Mouse (Mus musculus): ENCODE measurements around the gene 1700009N14Rik. TPM values are rescaled to one million over a fixed set of nuclear protein-coding genes. Genes with fewer than 3 reads are reported as not detected.

Gene 1700009N14Rik
- polyA plus RNA-seq (2014; fragmentation: Nextera tagmentation; extraction: Ambion mirVana) = 0.28 and 0.38 TPM in 2 replicates

- ATAC-seq (replicated peaks; ENCODE audit: low FRiP score, low TSS enrichment, low read depth) = no peak
- H3K4me1 ChIP-seq (replicated peaks; ENCODE audit: control insufficient read depth, insufficient read depth, low read length) = no peaks in the 10 kb centered on the region
Measured at GRCm38 (mm10) chr4:39450069-39450468, at the start of gene 1700009N14Rik. 1700009N14Rik (plus strand) TSS chr4:39450295.

GRCm38 (mm10) chr4:39437870-39438367 lies 12.2 kb upstream of the 1700009N14Rik start:
- Histone ChIP-seq H3K4me1 (replicated peaks; ENCODE audit: control insufficient read depth, insufficient read depth, low read length) (no peaks in the 10 kb centered on the region), H3K27ac (ENCODE audit: low read depth) (no peak overlapping the region), H3K36me3 (ENCODE audit: control insufficient read depth, insufficient read depth, low read length) (no peaks in the 10 kb centered on the region), H3K4me3 (ENCODE audit: low read depth, low read length) (no peak overlapping the region), H3K4me2 (ENCODE audit: low read length) (no peak overlapping the region), H3K9ac (ENCODE audit: low read length) (no peak overlapping the region), H3K27me3 (replicated peaks; ENCODE audit: control insufficient read depth, insufficient read depth, low read length) (no peaks in the 10 kb centered on the region), H3K9me3 (ENCODE audit: control insufficient read depth, low read length) (no peaks in the 10 kb centered on the region)
- no peak for DNase-seq (ENCODE audit: low spot score)
- WGBS = 69% methylated on average over 2 of the region's 2 CpGs
- ATAC-seq (replicated peaks; ENCODE audit: low FRiP score, low TSS enrichment, low read depth) = no peak

More at GRCm38 (mm10) chr4:39450069-39450468, at the start of gene 1700009N14Rik:
- no peaks in the 10 kb centered on the region for H3K36me3 ChIP-seq (ENCODE audit: control insufficient read depth, insufficient read depth, low read length)
- DNase-seq (ENCODE audit: low spot score) = no peak
- no peak within 1 kb of the TSS for H3K4me2 ChIP-seq (ENCODE audit: low read length)
- no peak within 1 kb of the TSS for H3K9ac ChIP-seq (ENCODE audit: low read length)
- H3K27me3 ChIP-seq (replicated peaks; ENCODE audit: control insufficient read depth, insufficient read depth, low read length) = no peaks in the 10 kb centered on the region
- no peak within 1 kb of the TSS for H3K27ac ChIP-seq (ENCODE audit: low read depth)
- WGBS = 44% methylated on average over 3 of the region's 3 CpGs
- no peak within 1 kb of the TSS for H3K4me3 ChIP-seq (ENCODE audit: low read depth, low read length)
- no peaks in the 10 kb centered on the region for H3K9me3 ChIP-seq (ENCODE audit: control insufficient read depth, low read length)

DNA sequence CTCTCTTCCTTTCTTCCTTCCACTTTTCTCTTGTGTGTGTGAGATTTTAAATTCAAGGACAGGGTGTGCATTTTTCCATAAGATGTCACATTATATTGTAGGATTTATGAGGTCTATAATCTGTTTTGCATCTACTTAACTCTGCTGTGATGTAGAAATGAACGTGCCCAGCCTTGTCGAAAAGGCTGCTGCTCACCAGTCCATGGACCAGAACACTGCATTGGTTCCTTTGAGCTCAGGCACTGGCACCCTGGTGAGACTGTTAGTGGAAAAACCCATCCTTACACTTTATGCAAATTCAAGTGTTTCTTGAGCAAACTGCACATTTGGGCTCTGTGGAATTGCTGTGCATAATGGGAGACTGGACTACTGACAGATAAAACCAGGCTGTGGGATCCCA lies 24.2 kb downstream of the 1700009N14Rik start:
- Histone ChIP-seq H3K9ac (ENCODE audit: low read length) (no peak overlapping the region), H3K9me3 (ENCODE audit: control insufficient read depth, low read length) (no peaks in the 10 kb centered on the region), H3K36me3 (ENCODE audit: control insufficient read depth, insufficient read depth, low read length) (no peaks in the 10 kb centered on the region), H3K27me3 (replicated peaks; ENCODE audit: control insufficient read depth, insufficient read depth, low read length) (no peaks in the 10 kb centered on the region), H3K4me2 (ENCODE audit: low read length) (no peak overlapping the region), H3K4me3 (ENCODE audit: low read depth, low read length) (no peak overlapping the region), H3K4me1 (replicated peaks; ENCODE audit: control insufficient read depth, insufficient read depth, low read length) (no peaks in the 10 kb centered on the region), H3K27ac (ENCODE audit: low read depth) (no peak overlapping the region)
- DNase-seq (ENCODE audit: low spot score) = no peak
- WGBS = 93% methylated on average over 2 of the region's 2 CpGs
- no peak for ATAC-seq (replicated peaks; ENCODE audit: low FRiP score, low TSS enrichment, low read depth)

DNA sequence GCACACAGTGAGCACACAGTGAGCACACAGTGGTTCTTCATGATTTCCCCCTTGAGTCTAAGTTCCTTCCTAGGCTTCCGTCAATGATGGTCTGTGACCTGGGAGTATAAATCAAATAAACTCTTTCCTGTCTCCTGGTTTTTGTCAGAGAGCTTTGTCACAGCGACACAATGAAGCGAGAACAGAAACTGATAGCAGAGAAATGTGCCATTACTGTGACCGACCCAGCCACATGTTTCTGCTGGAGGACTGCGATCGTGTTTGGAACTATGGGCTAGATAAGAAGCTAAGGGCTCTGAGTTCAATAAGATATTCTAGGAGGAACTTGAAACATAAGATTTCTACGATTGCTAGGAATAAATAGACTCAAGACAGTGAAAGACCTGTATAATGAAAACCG lies 36.3 kb downstream of the 1700009N14Rik start:
- WGBS = 56% methylated on average over 8 of the region's 8 CpGs
- no peaks in the 10 kb centered on the region for H3K27me3 ChIP-seq (replicated peaks; ENCODE audit: control insufficient read depth, insufficient read depth, low read length)
- no peak overlapping the region for H3K9ac ChIP-seq (ENCODE audit: low read length)
- no peaks in the 10 kb centered on the region for H3K36me3 ChIP-seq (ENCODE audit: control insufficient read depth, insufficient read depth, low read length)
- DNase-seq (ENCODE audit: low spot score) (no peak), ATAC-seq (replicated peaks; ENCODE audit: low FRiP score, low TSS enrichment, low read depth) (no peak)
- no peaks in the 10 kb centered on the region for H3K4me1 ChIP-seq (replicated peaks; ENCODE audit: control insufficient read depth, insufficient read depth, low read length)
- H3K4me2 ChIP-seq (ENCODE audit: low read length) = no peak overlapping the region
- H3K9me3 ChIP-seq (ENCODE audit: control insufficient read depth, low read length) = no peaks in the 10 kb centered on the region
- H3K27ac ChIP-seq (ENCODE audit: low read depth) = no peak overlapping the region
- no peak overlapping the region for H3K4me3 ChIP-seq (ENCODE audit: low read depth, low read length)

DNA sequence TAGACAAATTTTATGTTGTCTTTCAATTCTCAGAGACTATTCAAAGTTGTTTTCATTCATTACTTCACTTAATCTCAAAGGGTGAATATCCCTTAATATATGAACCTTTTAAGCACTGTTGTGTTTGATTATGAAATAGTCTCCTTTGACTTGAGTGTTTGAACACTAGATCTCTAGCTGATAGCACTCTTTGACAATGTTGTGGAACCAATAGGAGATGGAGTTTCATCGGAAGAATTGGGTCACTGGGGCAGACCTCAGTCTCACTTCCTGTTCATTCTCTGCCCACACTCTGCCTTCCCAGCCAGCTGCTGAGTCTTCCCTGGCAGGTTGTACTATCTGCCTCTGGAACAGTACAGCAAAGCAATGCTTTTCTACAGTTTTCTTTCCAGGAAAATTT lies 43.5 kb downstream of the 1700009N14Rik start:
- no peaks in the 10 kb centered on the region for H3K27me3 ChIP-seq (replicated peaks; ENCODE audit: control insufficient read depth, insufficient read depth, low read length)
- H3K36me3 ChIP-seq (ENCODE audit: control insufficient read depth, insufficient read depth, low read length) = no peaks in the 10 kb centered on the region
- ATAC-seq (replicated peaks; ENCODE audit: low FRiP score, low TSS enrichment, low read depth) (no peak), DNase-seq (ENCODE audit: low spot score) (no peak)
- H3K9ac ChIP-seq (ENCODE audit: low read length) = no peak overlapping the region
- no peak overlapping the region for H3K27ac ChIP-seq (ENCODE audit: low read depth)
- no peak overlapping the region for H3K4me3 ChIP-seq (ENCODE audit: low read depth, low read length)
- no peak overlapping the region for H3K4me2 ChIP-seq (ENCODE audit: low read length)
- WGBS = 64% methylated on average over 1 of the region's 1 CpGs
- H3K4me1 ChIP-seq (replicated peaks; ENCODE audit: control insufficient read depth, insufficient read depth, low read length) = no peaks in the 10 kb centered on the region
- H3K9me3 ChIP-seq (ENCODE audit: control insufficient read depth, low read length) = no peaks in the 10 kb centered on the region

- Histone ChIP-seq H3K9ac (ENCODE audit: low read length) (no peak overlapping the region), H3K9me3 (ENCODE audit: control insufficient read depth, low read length) (no peaks in the 10 kb centered on the region), H3K27ac (ENCODE audit: low read depth) (no peak overlapping the region), H3K36me3 (ENCODE audit: control insufficient read depth, insufficient read depth, low read length) (no peaks in the 10 kb centered on the region), H3K27me3 (replicated peaks; ENCODE audit: control insufficient read depth, insufficient read depth, low read length) (no peaks in the 10 kb centered on the region), H3K4me1 (replicated peaks; ENCODE audit: control insufficient read depth, insufficient read depth, low read length) (no peaks in the 10 kb centered on the region), H3K4me2 (ENCODE audit: low read length) (no peak overlapping the region), H3K4me3 (ENCODE audit: low read depth, low read length) (no peak overlapping the region)
- WGBS = 81% methylated on average over 1 of the region's 1 CpGs
- ATAC-seq (replicated peaks; ENCODE audit: low FRiP score, low TSS enrichment, low read depth) (no peak), DNase-seq (ENCODE audit: low spot score) (no peak)
Measured at GRCm38 (mm10) chr4:39495875-39496274, 45.8 kb downstream of the 1700009N14Rik start.

All from intestine, embryonic 14.5 days (tissue).